Mouse (Mus musculus) testis, postnatal 14 days (tissue): ENCODE results near the gene Slc17a7.
"Not testable (repeated sequence)": the region's sequence is repeated elsewhere in the genome, so short reads cannot be mapped to it uniquely, and the experiment has no call there.

Experiments used
- DNase-seq: peaks from one replicate; pipeline ENCODE4 v3.0.0; 2021; ENCODE audit warnings: low spot score

Slc17a7 gene

GRCm38 (mm10) chr7:45154096-45154992 lies 9.4 kb upstream of the Slc17a7 start, which contains the start of the genes Pih1d1 and Aldh16a1:
Gene Pih1d1, plus strand, starts transcription at chr7:45154303.
Gene Aldh16a1, minus strand, starts transcription at chr7:45154584.
- peak; percentile 97 for DNase-seq

GRCm38 (mm10) chr7:45154993-45155514 lies 8.7 kb upstream of the Slc17a7 start:
- DNase-seq, result no peak

GRCm38 (mm10) chr7:45155590-45155989 lies 8.2 kb upstream of the Slc17a7 start:
- DNase-seq, result no peak

- DNase-seq, result no peak
Observed at GRCm38 (mm10) chr7:45156206-45156605, 7.5 kb upstream of the Slc17a7 start.

GRCm38 (mm10) chr7:45157459-45157858 lies 6.3 kb upstream of the Slc17a7 start:
- DNase-seq, result no peak

- no peak for DNase-seq
Observed at GRCm38 (mm10) chr7:45158991-45159390, 4.8 kb upstream of the Slc17a7 start.

GRCm38 (mm10) chr7:45160316-45160800 lies 3.4 kb upstream of the Slc17a7 start:
- DNase-seq, result no peak

- DNase-seq, result no peak
Observed at GRCm38 (mm10) chr7:45160866-45161265, 2.9 kb upstream of the Slc17a7 start.

GRCm38 (mm10) chr7:45161612-45162473 lies 1.9 kb upstream of the Slc17a7 start:
- DNase-seq, result peak; percentile 89

- DNase-seq, result no peak
Observed at GRCm38 (mm10) chr7:45162551-45162950, 1.2 kb upstream of the Slc17a7 start.

GRCm38 (mm10) chr7:45162996-45163615 lies 643 bp upstream of the Slc17a7 start:
- no peak for DNase-seq

GRCm38 (mm10) chr7:45164833-45165232 lies 1.1 kb downstream of the Slc17a7 start:
- DNase-seq, result no peak

GRCm38 (mm10) chr7:45165701-45166100 lies 2.0 kb downstream of the Slc17a7 start:
- no peak for DNase-seq

GRCm38 (mm10) chr7:45166950-45167401 lies 3.2 kb downstream of the Slc17a7 start:
- no peak for DNase-seq

- no peak for DNase-seq
Observed at GRCm38 (mm10) chr7:45167761-45168445, 4.2 kb downstream of the Slc17a7 start.

GRCm38 (mm10) chr7:45168656-45169055 lies 4.9 kb downstream of the Slc17a7 start:
- no peak for DNase-seq

- no peak for DNase-seq
Observed at GRCm38 (mm10) chr7:45169495-45169894, 5.7 kb downstream of the Slc17a7 start.

GRCm38 (mm10) chr7:45172974-45173373 lies 9.2 kb downstream of the Slc17a7 start:
- DNase-seq, result no peak

- not testable (repeated sequence) for DNase-seq
Observed at GRCm38 (mm10) chr7:45173772-45174171, 10.0 kb downstream of the Slc17a7 start.

GRCm38 (mm10) chr7:45174567-45175280 lies 11.0 kb downstream of the Slc17a7 start:
- DNase-seq, result peak; percentile 77
